Mouse (Mus musculus): ENCODE data around the gene Ccn6.
"Not testable (repeated sequence)": the region's sequence is repeated elsewhere in the genome, so short reads cannot be mapped to it uniquely, and the experiment has no call there.

Gene Ccn6

GRCm38 (mm10) chr10:39163694-39164093 lies at the start of gene Ccn6:
Ccn6 (minus strand) TSS chr10:39163794.
- DNase-seq (ENCODE audit: low spot score in 2 of 2), result no peak

GRCm38 (mm10) chr10:39210031-39210430 lies 46.4 kb upstream of the Ccn6 start:
- no peak for DNase-seq (ENCODE audit: low spot score in 2 of 2)

- DNase-seq (ENCODE audit: low spot score in 2 of 2), result no peak
Observed at GRCm38 (mm10) chr10:39209161-39210025, 45.8 kb upstream of the Ccn6 start.

- DNase-seq (ENCODE audit: low spot score in 2 of 2), result no peak
Observed at GRCm38 (mm10) chr10:39208712-39209111, 45.1 kb upstream of the Ccn6 start.

GRCm38 (mm10) chr10:39207310-39207855 lies 43.8 kb upstream of the Ccn6 start:
- no peak for DNase-seq (ENCODE audit: low spot score in 2 of 2)

GRCm38 (mm10) chr10:39202490-39202889 lies 38.9 kb upstream of the Ccn6 start:
- no peak for DNase-seq (ENCODE audit: low spot score in 2 of 2)

GRCm38 (mm10) chr10:39198216-39198615 lies 34.6 kb upstream of the Ccn6 start:
- DNase-seq (ENCODE audit: low spot score in 2 of 2), result not testable (repeated sequence)

- no peak for DNase-seq (ENCODE audit: low spot score in 2 of 2)
Observed at GRCm38 (mm10) chr10:39192673-39193072, 29.1 kb upstream of the Ccn6 start.

GRCm38 (mm10) chr10:39185545-39185906 lies 21.9 kb upstream of the Ccn6 start:
- no peak for DNase-seq (ENCODE audit: low spot score in 2 of 2)

GRCm38 (mm10) chr10:39184864-39185544 lies 21.4 kb upstream of the Ccn6 start:
- DNase-seq (ENCODE audit: low spot score in 2 of 2), result peak in 1 of 2 experiments; percentile 24

- no peak for DNase-seq (ENCODE audit: low spot score in 2 of 2)
Observed at GRCm38 (mm10) chr10:39176981-39177380, 13.4 kb upstream of the Ccn6 start.

GRCm38 (mm10) chr10:39173077-39173476 lies 9.5 kb upstream of the Ccn6 start:
- DNase-seq (ENCODE audit: low spot score in 2 of 2), result no peak

GRCm38 (mm10) chr10:39172540-39172931 lies 8.9 kb upstream of the Ccn6 start:
- DNase-seq (ENCODE audit: low spot score in 2 of 2), result no peak

GRCm38 (mm10) chr10:39171603-39172539 lies 8.3 kb upstream of the Ccn6 start:
- peak; percentile 72 to 84 for DNase-seq (ENCODE audit: low spot score in 2 of 2)

- peak; percentile 90 to 94 for DNase-seq (ENCODE audit: low spot score in 2 of 2)
Observed at GRCm38 (mm10) chr10:39171134-39171533, 7.5 kb upstream of the Ccn6 start.

GRCm38 (mm10) chr10:39170706-39171105 lies 7.1 kb upstream of the Ccn6 start:
- no peak for DNase-seq (ENCODE audit: low spot score in 2 of 2)

GRCm38 (mm10) chr10:39170181-39170580 lies 6.6 kb upstream of the Ccn6 start:
- peak; percentile 62 to 73 for DNase-seq (ENCODE audit: low spot score in 2 of 2)

GRCm38 (mm10) chr10:39169642-39170041 lies 6.0 kb upstream of the Ccn6 start:
- DNase-seq (ENCODE audit: low spot score in 2 of 2), result no peak

GRCm38 (mm10) chr10:39167611-39168010 lies 4.0 kb upstream of the Ccn6 start:
- DNase-seq (ENCODE audit: low spot score in 2 of 2), result no peak

- DNase-seq (ENCODE audit: low spot score in 2 of 2), result peak; percentile 29 to 41
Observed at GRCm38 (mm10) chr10:39165632-39166115, 2.1 kb upstream of the Ccn6 start.
